Mouse (Mus musculus) heart, embryonic 14.5 days (tissue): Measurements from ENCODE around the gene 4930402H24Rik. TPM values are rescaled to one million over a fixed set of nuclear protein-coding genes. Genes with fewer than 3 reads are reported as not detected.

Experiments
- ATAC-seq: fragments of 200-750 bp; cut with Nextera tagmentation; 2 replicates; pipeline ENCODE4 v1.8.0; 2017; ENCODE audit warnings: low read depth, moderate TSS enrichment; ENCODE audit not compliant: insufficient number of reproducible peaks, insufficient read depth, low FRiP score
- H3K27ac ChIP-seq, 2 experiments: fragments of 200-500 bp in 1 of 2; fragments of 300-500 bp in 1 of 2; sonication (generic) in 1 of 2; replicated peaks in 1 of 2; 2 replicates each; pipeline ENCODE4 v1.5.1; 2012 to 2014; ENCODE audit warnings: low read depth in 2 of 2, low read length in 2 of 2, control low read depth in 1 of 2, mild to moderate bottlenecking in 1 of 2, mixed read lengths in 1 of 2; ENCODE audit not compliant: control insufficient read depth in 1 of 2, insufficient read depth in 1 of 2
- H3K27me3 ChIP-seq: fragments of 300-500 bp; sonication (generic); 2 replicates; pipeline ENCODE4 v1.6.1; 2014; ENCODE audit warnings: mild to moderate bottlenecking, low read length, control low read depth; ENCODE audit not compliant: control insufficient read depth, insufficient read depth
- H3K36me3 ChIP-seq: fragments of 300-500 bp; sonication (generic); 2 replicates; pipeline ENCODE4 v1.6.1; 2014; ENCODE audit warnings: mild to moderate bottlenecking, control low read depth, low read length, mixed read lengths; ENCODE audit not compliant: control insufficient read depth, insufficient read depth
- H3K4me1 ChIP-seq, 2 experiments: fragments of 200-500 bp in 1 of 2; fragments of 300-500 bp in 1 of 2; sonication (generic) in 1 of 2; 2 replicates each; pipeline ENCODE4 v1.6.1; 2012 to 2014; ENCODE audit warnings: low read length in 2 of 2, control low read depth in 1 of 2, mixed read lengths in 1 of 2; ENCODE audit not compliant: control insufficient read depth in 2 of 2, insufficient read depth in 2 of 2
- H3K4me2 ChIP-seq: fragments of 300-500 bp; sonication (generic); 2 replicates; pipeline ENCODE4 v1.6.1; 2014; ENCODE audit warnings: mild to moderate bottlenecking, low read length
- H3K4me3 ChIP-seq, 2 experiments: fragments of 200-500 bp in 1 of 2; fragments of 300-500 bp in 1 of 2; sonication (generic) in 1 of 2; 2 replicates each; pipeline ENCODE4 v1.5.1; 2012 to 2014; ENCODE audit warnings: low read length in 2 of 2, mild to moderate bottlenecking in 2 of 2, control low read depth in 1 of 2, low read depth in 1 of 2, moderate library complexity in 1 of 2; ENCODE audit not compliant: control insufficient read depth in 1 of 2, insufficient read depth in 1 of 2
- H3K9ac ChIP-seq: fragments of 300-500 bp; sonication (generic); 2 replicates; pipeline ENCODE4 v1.6.1; 2014; ENCODE audit warnings: mild to moderate bottlenecking, low read length
- H3K9me3 ChIP-seq: fragments of 300-500 bp; sonication (generic); 2 replicates; pipeline ENCODE4 v1.6.1; 2016; ENCODE audit warnings: low read length, control low read depth; ENCODE audit not compliant: control insufficient read depth
- WGBS: fragments of 180-500 bp; shearing (Covaris S2); extraction: QIAGEN DNeasy Blood & Tissue Kit; methylation state at CpG from one replicate; pipeline ENCODE4 v1.1.7; 2014; 5-methylcytosine and 5-hydroxymethylcytosine counted together
- polyA plus RNA-seq: library from polyadenylated mRNA; unstranded; fragments of >200 nt; fragmentation: Nextera tagmentation; extraction: Ambion mirVana; gene quantifications from 2 replicates; pipeline ENCODE4 v1.2.1, GENCODE M21; 2014

The 4930402H24Rik gene
- polyA plus RNA-seq, 1 experiment from 2014 or later, result 56.3 TPM

- Histone ChIP-seq H3K36me3 (no peaks in the 10 kb centered on the region), H3K9ac (no peak overlapping the region), H3K9me3 (no peaks in the 10 kb centered on the region), H3K4me1 (peaks cover 0 to 5% of the 10 kb centered on the region in 2 experiments; a peak in 1 of 4 replicates), H3K27me3 (no peaks in the 10 kb centered on the region), H3K4me2 (no peak overlapping the region), H3K4me3 (no peak overlapping the region), H3K27ac (no peak overlapping the region)
- WGBS, result 93% methylated on average over 1 of the region's 1 CpGs
- no peak for ATAC-seq
Measured at GRCm38 (mm10) chr2:130852964-130853363, 53.2 kb downstream of the 4930402H24Rik start.

- Histone ChIP-seq H3K27me3 (no peaks in the 10 kb centered on the region), H3K4me3 (no peak overlapping the region), H3K9ac (no peak overlapping the region), H3K4me1 (peaks cover 0 to 5% of the 10 kb centered on the region in 2 experiments; a peak in 1 of 4 replicates), H3K9me3 (no peaks in the 10 kb centered on the region), H3K36me3 (no peaks in the 10 kb centered on the region), H3K27ac (no peak overlapping the region), H3K4me2 (no peak overlapping the region)
- no peak for ATAC-seq
- WGBS, result 74% methylated on average over 9 of the region's 9 CpGs
Measured at GRCm38 (mm10) chr2:130851363-130852246, 54.6 kb downstream of the 4930402H24Rik start.

- no peak for ATAC-seq
- no peaks in the 10 kb centered on the region for H3K36me3 ChIP-seq
- no peaks in the 10 kb centered on the region for H3K27me3 ChIP-seq
- no peak overlapping the region for H3K27ac ChIP-seq
- 43% methylated on average over 4 of the region's 4 CpGs for WGBS
- no peak overlapping the region for H3K4me2 ChIP-seq
- H3K9me3 ChIP-seq, result no peaks in the 10 kb centered on the region
- H3K4me1 ChIP-seq, result peaks cover 0 to 6% of the 10 kb centered on the region in 2 experiments; a peak in 2 of 4 replicates
- H3K4me3 ChIP-seq, result no peak overlapping the region
- no peak overlapping the region for H3K9ac ChIP-seq
Measured at GRCm38 (mm10) chr2:130849688-130850087, 56.5 kb downstream of the 4930402H24Rik start.

GRCm38 (mm10) chr2:130848313-130848712 lies 57.9 kb downstream of the 4930402H24Rik start:
- WGBS, result 87% methylated on average over 4 of the region's 4 CpGs
- Histone ChIP-seq H3K4me2 (no peak overlapping the region), H3K27me3 (no peaks in the 10 kb centered on the region), H3K4me1 (peaks cover 2 to 19% of the 10 kb centered on the region in 2 experiments; a peak in 3 of 4 replicates), H3K27ac (no peak overlapping the region), H3K36me3 (no peaks in the 10 kb centered on the region), H3K9me3 (no peaks in the 10 kb centered on the region), H3K4me3 (no peak overlapping the region), H3K9ac (no peak overlapping the region)
- ATAC-seq, result no peak

- peak overlapping the region; percentile 1 for H3K4me2 ChIP-seq
- no peak overlapping the region for H3K9ac ChIP-seq
- H3K4me1 ChIP-seq, result peaks cover 9 to 28% of the 10 kb centered on the region in 2 experiments
- H3K4me3 ChIP-seq, result no peak overlapping the region
- 8% methylated on average over 2 of the region's 2 CpGs for WGBS
- H3K36me3 ChIP-seq, result no peaks in the 10 kb centered on the region
- no peak for ATAC-seq
- H3K27me3 ChIP-seq, result no peaks in the 10 kb centered on the region
- H3K27ac ChIP-seq, result peak overlapping the region; percentile 48 to 53
- H3K9me3 ChIP-seq, result no peaks in the 10 kb centered on the region
Measured at GRCm38 (mm10) chr2:130843623-130844022, 62.6 kb downstream of the 4930402H24Rik start.

GRCm38 (mm10) chr2:130840846-130841245 lies 65.4 kb downstream of the 4930402H24Rik start:
- H3K9ac ChIP-seq, result no peak overlapping the region; the same call in 1 of the 2 replicates
- H3K4me3 ChIP-seq, result no peak overlapping the region
- H3K36me3 ChIP-seq, result peaks cover 16% of the 10 kb centered on the region
- no peak for ATAC-seq
- H3K27me3 ChIP-seq, result no peaks in the 10 kb centered on the region
- 19% methylated on average over 4 of the region's 4 CpGs for WGBS
- peaks cover 9 to 35% of the 10 kb centered on the region in 2 experiments for H3K4me1 ChIP-seq
- peak overlapping the region; percentile 75 for H3K4me2 ChIP-seq
- H3K9me3 ChIP-seq, result no peaks in the 10 kb centered on the region
- H3K27ac ChIP-seq, result no peak overlapping the region; a peak in 1 of 4 replicates

GRCm38 (mm10) chr2:130839874-130840661 lies 66.1 kb downstream of the 4930402H24Rik start:
- WGBS, result under 1% methylated on average over 71 of the region's 77 CpGs
- Histone ChIP-seq H3K27ac (peak overlapping the region; percentile 96), H3K9ac (peak overlapping the region; percentile 95), H3K4me2 (peak overlapping the region; percentile 75), H3K9me3 (no peaks in the 10 kb centered on the region), H3K36me3 (peaks cover 22% of the 10 kb centered on the region), H3K27me3 (no peaks in the 10 kb centered on the region), H3K4me3 (peak overlapping the region; percentile 96 to 99), H3K4me1 (peaks cover 9 to 35% of the 10 kb centered on the region in 2 experiments)
- ATAC-seq, result peak; percentile 84
